Mouse (Mus musculus) heart, postnatal 0 days (tissue): ENCODE measurements at regions not wholly inside any gene's neighbourhood (a gene's known extent, or its start where the extent isn't known, plus 50 kb on each side); places are given as distances from the start of the nearest gene placed in this dataset.

Experiments used
- ATAC-seq: fragments of 200-750 bp; cut with Nextera tagmentation; 2 replicates; pipeline ENCODE4 v1.8.0; 2017; ENCODE audit warnings: low read depth, moderate number of reproducible peaks, moderate library complexity; ENCODE audit not compliant: insufficient read depth
- DNase-seq: peaks from one replicate; pipeline ENCODE4 v3.0.0-alpha.2; 2016; ENCODE audit warnings: low spot score
- H3K27ac ChIP-seq: fragments of 300-500 bp; sonication (generic); 2 replicates; pipeline ENCODE4 v1.5.1; 2014; ENCODE audit warnings: low read depth, mild to moderate bottlenecking
- H3K27me3 ChIP-seq: fragments of 300-500 bp; sonication (generic); 2 replicates; pipeline ENCODE4 v1.6.1; 2014; ENCODE audit warnings: low read length, mixed read lengths; ENCODE audit not compliant: control insufficient read depth, insufficient read depth
- H3K36me3 ChIP-seq: fragments of 300-500 bp; sonication (generic); replicated peaks from 2 replicates; pipeline ENCODE4 v1.6.1; 2014; ENCODE audit warnings: low read length, mixed read lengths; ENCODE audit not compliant: control insufficient read depth, insufficient read depth
- H3K4me1 ChIP-seq: fragments of 300-500 bp; sonication (generic); 2 replicates; pipeline ENCODE4 v1.6.1; 2014; ENCODE audit warnings: antibody characterized with exemption; ENCODE audit not compliant: control insufficient read depth, insufficient read depth
- H3K4me2 ChIP-seq: fragments of 300-500 bp; sonication (generic); 2 replicates; pipeline ENCODE4 v1.6.1; 2014; ENCODE audit warnings: low read depth, mild to moderate bottlenecking, low read length, moderate library complexity
- H3K4me3 ChIP-seq: fragments of 300-500 bp; sonication (generic); 2 replicates; pipeline ENCODE4 v1.5.1; 2014; ENCODE audit warnings: low read depth, low read length
- H3K9ac ChIP-seq: fragments of 300-500 bp; sonication (generic); replicated peaks from 2 replicates; pipeline ENCODE4 v1.6.1; 2014; ENCODE audit warnings: low read depth, low read length, mixed read lengths
- H3K9me3 ChIP-seq: fragments of 300-500 bp; sonication (generic); replicated peaks from 2 replicates; pipeline ENCODE4 v1.6.1; 2016; ENCODE audit warnings: low read length; ENCODE audit not compliant: control insufficient read depth
- CTCF ChIP-seq: IDR thresholded peaks from 2 replicates; pipeline ENCODE4 v1.5.1; 2016; ENCODE audit warnings: antibody characterized with exemption, control low read depth, low read depth
- EP300 ChIP-seq: IDR thresholded peaks from 2 replicates; pipeline ENCODE4 v1.6.1; 2016; ENCODE audit warnings: antibody characterized with exemption, low read depth
- WGBS: fragments of 180-500 bp; shearing (Covaris S2); extraction: QIAGEN DNeasy Blood & Tissue Kit; methylation state at CpG from one replicate; pipeline ENCODE4 v1.1.7; 2014; 5-methylcytosine and 5-hydroxymethylcytosine counted together

GRCm38 (mm10) chr5:51758289-51758688 lies 190.8 kb upstream of the Ppargc1a start:
- H3K27ac ChIP-seq, result no peak overlapping the region
- TF ChIP-seq CTCF (no peak), EP300 (no peak)
- H3K4me2 ChIP-seq, result no peak overlapping the region

GRCm38 (mm10) chr5:51757864-51758263 lies 190.3 kb upstream of the Ppargc1a start:
- 79% methylated on average over 2 of the region's 2 CpGs for WGBS
- H3K36me3 ChIP-seq, result no peaks in the 10 kb centered on the region
- no peaks in the 10 kb centered on the region for H3K4me1 ChIP-seq
- no peak overlapping the region for H3K4me2 ChIP-seq
- TF ChIP-seq EP300 (no peak), CTCF (no peak)
- no peak for ATAC-seq
- H3K9me3 ChIP-seq, result no peaks in the 10 kb centered on the region
- no peak for DNase-seq
- no peak overlapping the region for H3K9ac ChIP-seq
- no peak overlapping the region for H3K27ac ChIP-seq
- H3K4me3 ChIP-seq, result no peak overlapping the region
- no peaks in the 10 kb centered on the region for H3K27me3 ChIP-seq

More at GRCm38 (mm10) chr5:51758289-51758688, 190.8 kb upstream of the Ppargc1a start:
- ATAC-seq, result no peak
- 88% methylated on average over 2 of the region's 2 CpGs for WGBS
- Histone ChIP-seq H3K9ac (no peak overlapping the region), H3K4me1 (no peaks in the 10 kb centered on the region), H3K4me3 (no peak overlapping the region), H3K27me3 (no peaks in the 10 kb centered on the region), H3K36me3 (no peaks in the 10 kb centered on the region), H3K9me3 (no peaks in the 10 kb centered on the region)
- DNase-seq, result no peak

- no peaks in the 10 kb centered on the region for H3K27me3 ChIP-seq
- no peak overlapping the region for H3K4me3 ChIP-seq
- DNase-seq (no peak), ATAC-seq (no peak)
- no peaks in the 10 kb centered on the region for H3K4me1 ChIP-seq
- H3K9me3 ChIP-seq, result no peaks in the 10 kb centered on the region
- no peak overlapping the region for H3K4me2 ChIP-seq
- WGBS, result 57% methylated on average over 4 of the region's 4 CpGs
- no peaks in the 10 kb centered on the region for H3K36me3 ChIP-seq
- no peak overlapping the region for H3K9ac ChIP-seq
- no peak for TF ChIP-seq EP300
- no peak for TF ChIP-seq CTCF
- H3K27ac ChIP-seq, result no peak overlapping the region
Observed at GRCm38 (mm10) chr5:51752024-51752423, 184.5 kb upstream of the Ppargc1a start.

GRCm38 (mm10) chr5:51750456-51750855 lies 182.9 kb upstream of the Ppargc1a start:
- H3K36me3 ChIP-seq, result no peaks in the 10 kb centered on the region
- H3K27me3 ChIP-seq, result no peaks in the 10 kb centered on the region
- H3K4me2 ChIP-seq, result no peak overlapping the region
- no peaks in the 10 kb centered on the region for H3K4me1 ChIP-seq
- H3K9ac ChIP-seq, result no peak overlapping the region
- H3K4me3 ChIP-seq, result no peak overlapping the region
- H3K27ac ChIP-seq, result no peak overlapping the region
- ATAC-seq, result no peak
- H3K9me3 ChIP-seq, result no peaks in the 10 kb centered on the region
- 87% methylated on average over 8 of the region's 8 CpGs for WGBS
- TF ChIP-seq CTCF (no peak), EP300 (no peak)
- no peak for DNase-seq

- Histone ChIP-seq H3K27me3 (no peaks in the 10 kb centered on the region), H3K27ac (no peak overlapping the region), H3K4me3 (no peak overlapping the region), H3K9ac (no peak overlapping the region), H3K4me1 (no peaks in the 10 kb centered on the region), H3K9me3 (no peaks in the 10 kb centered on the region), H3K36me3 (no peaks in the 10 kb centered on the region), H3K4me2 (no peak overlapping the region)
- DNase-seq (no peak), ATAC-seq (no peak)
- no peak for TF ChIP-seq CTCF
- TF ChIP-seq EP300, result no peak
- 99% methylated on average over 8 of the region's 8 CpGs for WGBS
Observed at GRCm38 (mm10) chr5:51740893-51741292, 173.4 kb upstream of the Ppargc1a start.

- Histone ChIP-seq H3K9me3 (no peaks in the 10 kb centered on the region), H3K4me1 (no peaks in the 10 kb centered on the region), H3K4me3 (no peak overlapping the region), H3K9ac (no peak overlapping the region), H3K4me2 (no peak overlapping the region), H3K27me3 (no peaks in the 10 kb centered on the region), H3K27ac (no peak overlapping the region), H3K36me3 (no peaks in the 10 kb centered on the region)
- TF ChIP-seq CTCF (no peak), EP300 (no peak)
- WGBS, result 91% methylated on average over 1 of the region's 1 CpGs
- DNase-seq (no peak), ATAC-seq (no peak)
Observed at GRCm38 (mm10) chr5:51730241-51730640, 162.7 kb upstream of the Ppargc1a start.
